Mouse (Mus musculus) MEL (cell line): ENCODE measurements around the gene Usp39. TPM values are rescaled to one million over a fixed set of nuclear protein-coding genes. Genes with fewer than 3 reads are reported as not detected.
A peak's percentile ranks its signal among the peaks of the same experiment; 100 is the strongest.

Experiments used
- DNase-seq: peaks from one replicate; pipeline ENCODE4 v3.0.0; 2011; ENCODE audit warnings: low read depth, low spot score
- H3K27ac ChIP-seq: 2 replicates; pipeline ENCODE4 v1.5.1; 2012; ENCODE audit warnings: low read depth, mild to moderate bottlenecking, control low read depth, low read length, moderate library complexity; ENCODE audit not compliant: control insufficient read depth
- H3K27me3 ChIP-seq, 2 experiments: fragments of 150-350 bp in 1 of 2; sonication (generic) in 1 of 2; 2 replicates each; pipeline ENCODE4 v1.6.1; 2012; ENCODE audit warnings: low read length in 2 of 2, mild to moderate bottlenecking in 2 of 2, improper control_type of control experiment in 1 of 2, moderate library complexity in 1 of 2; ENCODE audit not compliant: insufficient read depth in 2 of 2, control insufficient read depth in 1 of 2
- H3K36me3 ChIP-seq, 2 experiments: 2 replicates each; pipeline ENCODE4 v1.6.1; 2012 to 2014; ENCODE audit warnings: low read length in 2 of 2, improper control_type of control experiment in 1 of 2, inconsistent platforms in 1 of 2, mild to moderate bottlenecking in 1 of 2; ENCODE audit not compliant: insufficient read depth in 2 of 2, control insufficient read depth in 1 of 2
- H3K4me1 ChIP-seq, 2 experiments: fragments of 150-350 bp in 1 of 2; sonication (generic) in 1 of 2; 2 replicates each; pipeline ENCODE4 v1.6.1; 2012; ENCODE audit warnings: low read length in 2 of 2, improper control_type of control experiment in 1 of 2, mild to moderate bottlenecking in 1 of 2; ENCODE audit not compliant: insufficient read depth in 2 of 2, control insufficient read depth in 1 of 2
- H3K4me3 ChIP-seq, 2 experiments: fragments of 150-350 bp in 1 of 2; sonication (generic) in 1 of 2; 2 replicates each; pipeline ENCODE4 v1.5.1; 2012; ENCODE audit warnings: low read depth in 2 of 2, low read length in 2 of 2, mild to moderate bottlenecking in 2 of 2, moderate library complexity in 2 of 2, control low read depth in 1 of 2, improper control_type of control experiment in 1 of 2; ENCODE audit not compliant: control insufficient read depth in 1 of 2, insufficient read depth in 1 of 2
- H3K79me2 ChIP-seq: 2 replicates; pipeline ENCODE4 v1.6.1; 2012; ENCODE audit warnings: mild to moderate bottlenecking, low read length, moderate library complexity; ENCODE audit not compliant: control insufficient read depth, poor library complexity, insufficient read depth
- H3K9ac ChIP-seq: 2 replicates; pipeline ENCODE4 v1.6.1; 2012; ENCODE audit warnings: low read depth, mild to moderate bottlenecking, control low read depth, low read length, moderate library complexity; ENCODE audit not compliant: control insufficient read depth, poor library complexity, severe bottlenecking
- H3K9me3 ChIP-seq: fragments of 150-350 bp; sonication (generic); replicated peaks from 2 replicates; pipeline ENCODE4 v1.6.1; 2012; ENCODE audit warnings: mild to moderate bottlenecking, low read length, improper control_type of control experiment, moderate library complexity; ENCODE audit not compliant: insufficient read depth
- BHLHE40 ChIP-seq: IDR thresholded peaks from 2 replicates; pipeline ENCODE4 v1.6.1; 2012; ENCODE audit warnings: low read depth, mild to moderate bottlenecking, inconsistent platforms, low read length, improper control_type of control experiment, borderline replicate concordance
- CHD1 ChIP-seq: IDR thresholded peaks from 2 replicates; pipeline ENCODE4 v1.6.1; 2012; ENCODE audit warnings: low read depth, mild to moderate bottlenecking, inconsistent platforms, low read length, improper control_type of control experiment
- CHD2 ChIP-seq: IDR thresholded peaks from 2 replicates; pipeline ENCODE4 v1.6.1; 2011; ENCODE audit warnings: low read length, improper control_type of control experiment
- CTCF ChIP-seq, 3 experiments: IDR thresholded peaks in 2 of 3; conservative IDR thresholded peaks in 1 of 3; 2 replicates each; pipeline ENCODE4 v1.5.1; 2011 to 2012; ENCODE audit warnings: low read length in 3 of 3, low read depth in 2 of 3, mild to moderate bottlenecking in 2 of 3, improper control_type of control experiment in 1 of 3, inconsistent platforms in 1 of 3, mixed read lengths in 1 of 3, moderate library complexity in 1 of 3; ENCODE audit not compliant: control insufficient read depth in 1 of 3, insufficient read depth in 1 of 3, poor library complexity in 1 of 3, severe bottlenecking in 1 of 3
- E2F4 ChIP-seq: IDR thresholded peaks from 2 replicates; pipeline ENCODE4 v1.6.1; 2011; ENCODE audit warnings: low read depth, low read length, improper control_type of control experiment, borderline replicate concordance
- EP300 ChIP-seq, 2 experiments: IDR thresholded peaks; 2 replicates each; pipeline ENCODE4 v1.6.1; 2011; ENCODE audit warnings: improper control_type of control experiment in 2 of 2, low read length in 2 of 2, low read depth in 1 of 2, mild to moderate bottlenecking in 1 of 2
- GABPA ChIP-seq: IDR thresholded peaks from 2 replicates; pipeline ENCODE4 v1.6.1; 2012; ENCODE audit warnings: low read depth, mild to moderate bottlenecking, inconsistent platforms, low read length, improper control_type of control experiment, moderate library complexity
- GATA1 ChIP-seq: IDR thresholded peaks from 2 replicates; pipeline ENCODE4 v1.6.1; 2011; ENCODE audit warnings: low read depth, low read length, improper control_type of control experiment
- HCFC1 ChIP-seq: IDR thresholded peaks from 2 replicates; pipeline ENCODE4 v1.6.1; 2012; ENCODE audit warnings: low read depth, mild to moderate bottlenecking, inconsistent platforms, low read length, improper control_type of control experiment, moderate library complexity
- JUND ChIP-seq: IDR thresholded peaks from 2 replicates; pipeline ENCODE4 v1.6.1; 2011; ENCODE audit warnings: low read depth, mild to moderate bottlenecking, improper control_type of control experiment, low read length
- KAT2A ChIP-seq: conservative IDR thresholded peaks from 2 replicates; pipeline ENCODE4 v1.6.1; 2012; ENCODE audit warnings: low read depth, low read length, improper control_type of control experiment, inconsistent platforms
- MAFK ChIP-seq: IDR thresholded peaks from 2 replicates; pipeline ENCODE4 v1.6.1; 2011; ENCODE audit warnings: low read depth, mild to moderate bottlenecking, low read length, improper control_type of control experiment, borderline replicate concordance
- MEF2A ChIP-seq: IDR thresholded peaks from 2 replicates; pipeline ENCODE4 v1.6.1; 2014; ENCODE audit warnings: low read depth, mild to moderate bottlenecking, inconsistent platforms, low read length, improper control_type of control experiment; ENCODE audit not compliant: poor library complexity, insufficient replicate concordance, severe bottlenecking; ENCODE audit errors: extremely low read depth
- MXI1 ChIP-seq: IDR thresholded peaks from 2 replicates; pipeline ENCODE4 v1.6.1; 2011; ENCODE audit warnings: mild to moderate bottlenecking, low read depth, low read length, improper control_type of control experiment
- MYB ChIP-seq: IDR thresholded peaks from 2 replicates; pipeline ENCODE4 v1.6.1; 2011; ENCODE audit warnings: mild to moderate bottlenecking, low read depth, low read length, improper control_type of control experiment
- NRF1 ChIP-seq: IDR thresholded peaks from 2 replicates; pipeline ENCODE4 v1.6.1; 2014; ENCODE audit warnings: low read depth, mild to moderate bottlenecking, inconsistent platforms, low read length, improper control_type of control experiment, moderate library complexity; ENCODE audit not compliant: poor library complexity, insufficient read depth, severe bottlenecking
- POLR2AphosphoS5 ChIP-seq: IDR thresholded peaks from 2 replicates; pipeline ENCODE4 v1.6.1; 2012; ENCODE audit warnings: low read depth, borderline replicate concordance, mild to moderate bottlenecking, inconsistent platforms, low read length, moderate library complexity, mixed read lengths
- RCOR1 ChIP-seq: IDR thresholded peaks from 2 replicates; pipeline ENCODE4 v1.6.1; 2012; ENCODE audit warnings: low read depth, mild to moderate bottlenecking, inconsistent platforms, low read length, improper control_type of control experiment
- SIN3A ChIP-seq: IDR thresholded peaks from 2 replicates; pipeline ENCODE4 v1.6.1; 2012; ENCODE audit warnings: low read length, improper control_type of control experiment, inconsistent platforms
- SMC3 ChIP-seq: IDR thresholded peaks from 2 replicates; pipeline ENCODE4 v1.6.1; 2011; ENCODE audit warnings: low read depth, low read length, improper control_type of control experiment
- TBP ChIP-seq: IDR thresholded peaks from 2 replicates; pipeline ENCODE4 v1.8.0; 2011; ENCODE audit warnings: low read depth, low read length, improper control_type of control experiment
- TCF12 ChIP-seq: IDR thresholded peaks from 2 replicates; pipeline ENCODE4 v1.6.1; 2014; ENCODE audit warnings: low read depth, mild to moderate bottlenecking, inconsistent platforms, low read length, improper control_type of control experiment, moderate library complexity
- UBTF ChIP-seq: IDR thresholded peaks from 2 replicates; pipeline ENCODE4 v1.6.1; 2012; ENCODE audit warnings: low read depth, mild to moderate bottlenecking, inconsistent platforms, low read length, improper control_type of control experiment, moderate library complexity, borderline replicate concordance; ENCODE audit not compliant: insufficient read depth
- USF2 ChIP-seq, 2 experiments: IDR thresholded peaks; 2 replicates each; pipeline ENCODE4 v1.6.1; 2011 to 2012; ENCODE audit warnings: improper control_type of control experiment in 2 of 2, low read length in 2 of 2, borderline replicate concordance in 1 of 2, inconsistent platforms in 1 of 2, low read depth in 1 of 2, mild to moderate bottlenecking in 1 of 2; ENCODE audit not compliant: insufficient read depth in 1 of 2
- ZC3H11A ChIP-seq: IDR thresholded peaks from 2 replicates; pipeline ENCODE4 v1.6.1; 2012; ENCODE audit warnings: low read depth, mild to moderate bottlenecking, inconsistent platforms, low read length, improper control_type of control experiment
- ZKSCAN1 ChIP-seq: IDR thresholded peaks from 2 replicates; pipeline ENCODE4 v1.6.1; 2012; ENCODE audit warnings: low read depth, mild to moderate bottlenecking, inconsistent platforms, low read length, improper control_type of control experiment, moderate library complexity
- ZMIZ1 ChIP-seq: IDR thresholded peaks from 2 replicates; pipeline ENCODE4 v1.6.1; 2012; ENCODE audit warnings: low read depth, mild to moderate bottlenecking, inconsistent platforms, low read length, improper control_type of control experiment, moderate library complexity
- ZNF384 ChIP-seq: IDR thresholded peaks from 2 replicates; pipeline ENCODE4 v1.6.1; 2012; ENCODE audit warnings: low read depth, mild to moderate bottlenecking, inconsistent platforms, low read length, improper control_type of control experiment
- polyA plus RNA-seq, 2 experiments: library from polyadenylated mRNA; stranded (reverse) in 1 of 2; unstranded in 1 of 2; fragments of >175 nt in 1 of 2; fragments of >200 nt in 1 of 2; gene quantifications; 2 replicates each; pipeline versions ENCODE4 v1.2.1 to v1.2.4; 2012; ENCODE audit warnings: low replicate concordance in 2 of 2, low read depth in 1 of 2; ENCODE audit not compliant: insufficient read length in 2 of 2, insufficient read depth in 1 of 2, missing spikeins in 1 of 2
- total RNA-seq: library from RNA; depleted of rRNA; stranded (reverse); fragments of 300-350 nt; gene quantifications from 2 replicates; pipeline ENCODE4 v1.2.3, GENCODE M21; 2012

Usp39 gene
- total and polyA plus RNA-seq, 3 experiments, result 103 to 106 TPM; not detected in 1

- Histone ChIP-seq H3K9ac (no peak overlapping the region), H3K27ac (no peak overlapping the region), H3K27me3 (no peaks in the 10 kb centered on the region), H3K4me1 (peaks cover 20 to 24% of the 10 kb centered on the region in 2 experiments), H3K79me2 (peaks cover 42% of the 10 kb centered on the region), H3K4me3 (peak overlapping the region in 1 of 2 experiments; percentile 74; a peak in 1 of 4 replicates), H3K9me3 (no peaks in the 10 kb centered on the region), H3K36me3 (peaks cover 6 to 40% of the 10 kb centered on the region in 2 experiments)
- no peak for TF ChIP-seq BHLHE40
- TF ChIP-seq USF2 (IDR thresholded peaks at IDR 0.05; ENCODE audit: borderline replicate concordance in 1 of 2, insufficient read depth in 1 of 2, low read depth in 1 of 2, low read length in 2 of 2), result no peak
- TF ChIP-seq ZNF384, result no peak
- no peak for TF ChIP-seq TCF12
- no peak for TF ChIP-seq ZMIZ1
- TF ChIP-seq MAFK, result no peak
- no peak for TF ChIP-seq NRF1
- TF ChIP-seq UBTF, result no peak
- DNase-seq, result no peak
These were observed 3.4 kb upstream of the Usp39 start for GRCm38 (mm10) chr6:72348411-72348810.

DNA sequence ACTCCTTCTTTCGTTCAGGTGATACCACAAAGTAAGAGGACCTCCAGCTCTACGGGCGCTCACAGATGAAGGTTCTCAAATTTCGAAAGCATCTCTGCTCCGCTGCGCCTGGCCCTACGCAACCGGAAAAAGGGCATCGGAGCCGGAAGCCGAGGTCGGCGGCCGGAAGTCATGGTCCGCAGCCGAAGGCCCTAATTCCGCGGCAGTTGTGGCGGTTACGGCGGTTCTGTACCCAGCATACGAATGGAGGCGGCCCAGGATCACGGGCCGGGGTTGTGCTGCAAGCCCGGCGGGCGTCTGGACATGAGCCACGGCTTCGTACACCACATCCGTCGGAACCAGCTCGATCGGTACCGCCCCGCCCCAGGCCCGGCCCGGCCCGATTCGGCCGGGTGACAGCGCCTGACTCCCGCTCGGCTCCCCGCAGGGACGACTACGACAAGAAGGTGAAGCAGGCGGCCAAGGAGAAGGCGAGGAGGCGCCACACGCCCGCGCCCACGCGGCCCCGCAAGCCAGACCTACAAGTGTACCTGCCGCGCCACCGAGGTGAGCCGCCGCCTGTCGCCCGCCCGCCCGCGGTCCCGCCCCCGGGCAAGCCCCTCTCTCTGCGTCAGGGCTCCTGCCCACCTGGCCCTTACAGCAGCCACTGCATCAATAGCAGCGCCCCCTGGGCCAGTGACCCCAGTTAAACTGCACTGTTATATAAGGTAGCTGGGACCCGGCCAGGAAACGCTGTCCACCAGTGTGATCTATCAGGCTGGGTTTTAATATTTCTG lies 2.4 kb upstream of the Usp39 start, which contains the start of gene 0610030E20Rik:
TSS of gene 0610030E20Rik (plus strand) at position 152 of the 776 bp plus-strand sequence.
- Histone ChIP-seq H3K9ac (peak within 1 kb of the TSS; percentile 99), H3K27me3 (no peaks in the 10 kb centered on the region), H3K27ac (peak within 1 kb of the TSS; percentile 97), H3K36me3 (peaks cover 5 to 40% of the 10 kb centered on the region in 2 experiments), H3K4me1 (peaks cover 20 to 26% of the 10 kb centered on the region in 2 experiments), H3K9me3 (no peaks in the 10 kb centered on the region), H3K4me3 (peak within 1 kb of the TSS; percentile 74 to 96), H3K79me2 (peaks cover 50% of the 10 kb centered on the region)
- peak; percentile 86 for DNase-seq
- TF ChIP-seq MYB (peak; percentile 97), ZC3H11A (no peak), SIN3A (peak; percentile 72), MEF2A (no peak), CHD2 (no peak), ZKSCAN1 (no peak), SMC3 (no peak), BHLHE40 (no peak), MAFK (no peak), MXI1 (peak; percentile 74), HCFC1 (peak; percentile 87), GABPA (no peak), JUND (no peak), RCOR1 (no peak), TBP (peak; percentile 87), ZNF384 (no peak), USF2 (IDR thresholded peaks at IDR 0.05; ENCODE audit: borderline replicate concordance in 1 of 2, insufficient read depth in 1 of 2, low read depth in 1 of 2, low read length in 2 of 2) (no peak), E2F4 (no peak), EP300 (IDR thresholded peaks at IDR 0.05; ENCODE audit: low read depth in 1 of 2, low read length in 2 of 2) (peak in 1 of 2 experiments; percentile 56; a peak in 2 of 4 replicates), POLR2AphosphoS5 (no peak), KAT2A (no peak), ZMIZ1 (peak; percentile 90; the same call in 1 of the 2 replicates), CHD1 (peak; percentile 46; the same call in 1 of the 2 replicates), GATA1 (no peak), CTCF (IDR thresholded peaks at IDR 0.05 in 2 of 3, conservative IDR thresholded peaks at IDR 0.05 in 1 of 3; ENCODE audit: control insufficient read depth in 1 of 3, insufficient read depth in 1 of 3, low read depth in 2 of 3, low read length in 3 of 3, poor library complexity in 1 of 3, severe bottlenecking in 1 of 3) (peak in 2 of 3 experiments; percentile 35 to 42; a peak in 4 of 6 replicates)
